Mouse (Mus musculus): Measurements from ENCODE around the gene Slc36a3. TPM values are rescaled to one million over a fixed set of nuclear protein-coding genes. Genes with fewer than 3 reads are reported as not detected.

Slc36a3 gene
- polyA plus RNA-seq, 1 experiment from 2014 or later, result not detected

DNA sequence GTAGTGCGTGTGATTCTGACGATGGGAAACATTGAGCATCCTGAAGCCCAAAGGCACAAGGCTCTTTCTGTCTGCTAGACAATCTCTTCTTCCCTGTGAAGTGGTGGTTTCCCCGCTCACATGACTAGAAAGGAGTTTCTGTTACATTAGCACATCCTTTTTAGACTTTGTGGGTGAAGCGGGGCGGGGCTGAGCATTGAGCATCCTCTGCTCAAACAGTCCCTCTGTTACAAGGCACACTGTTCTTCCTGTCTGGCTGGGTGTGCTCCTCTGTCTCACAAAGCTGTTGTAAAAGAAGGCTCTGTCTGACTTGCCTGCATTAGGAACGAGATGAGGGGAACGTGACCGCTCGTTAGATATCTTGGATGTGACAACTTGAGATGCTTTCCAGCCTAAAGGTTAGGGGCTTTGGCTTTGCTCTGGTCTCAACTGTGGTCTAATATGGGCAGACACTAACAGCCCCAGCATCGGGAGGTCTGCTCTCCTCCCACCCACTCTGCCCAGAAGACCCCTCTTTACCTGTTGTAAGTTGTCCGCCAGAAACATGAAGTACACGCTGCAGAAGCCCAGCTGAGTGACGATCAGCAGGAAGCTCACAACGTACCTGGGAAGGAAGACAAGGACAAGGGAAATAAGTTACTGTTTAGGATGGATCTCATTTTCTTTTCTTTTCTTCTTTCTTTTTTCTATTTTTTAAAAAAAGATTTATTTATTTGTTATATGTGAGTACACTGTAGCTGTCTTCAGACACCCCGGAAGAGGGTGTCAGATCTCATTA, 14.5 kb downstream of the Slc36a3 start:
- WGBS, result 72% methylated on average over 15 of the region's 15 CpGs
- Histone ChIP-seq H3K27ac (no peak overlapping the region), H3K36me3 (no peaks in the 10 kb centered on the region), H3K4me3 (no peak overlapping the region), H3K9me3 (no peaks in the 10 kb centered on the region), H3K4me1 (no peaks in the 10 kb centered on the region), H3K27me3 (ENCODE audit: insufficient read depth, poor library complexity, severe bottlenecking) (no peaks in the 10 kb centered on the region)
- DNase-seq (ENCODE audit: low spot score), result no peak

DNA sequence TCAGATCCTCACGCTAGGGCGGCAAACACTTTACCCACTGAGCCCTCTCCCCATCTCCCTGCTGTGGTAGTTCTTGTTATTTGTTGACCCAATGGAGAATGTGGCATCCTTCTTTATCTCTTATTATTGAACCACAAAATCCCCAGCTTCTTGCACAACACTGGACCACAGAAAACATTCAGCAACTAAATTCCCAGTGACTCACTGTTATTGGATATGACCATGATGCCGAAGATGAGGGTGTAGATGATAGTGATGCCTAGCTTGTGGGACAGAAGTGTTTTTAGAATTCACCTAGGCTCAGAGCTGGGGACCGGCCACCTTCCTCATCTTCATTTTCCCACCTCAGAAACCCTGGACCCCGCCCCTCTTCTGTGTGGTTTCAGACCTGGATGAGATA, 16.6 kb downstream of the Slc36a3 start:
- Histone ChIP-seq H3K4me3 (no peak overlapping the region), H3K4me1 (no peaks in the 10 kb centered on the region), H3K36me3 (no peaks in the 10 kb centered on the region), H3K27me3 (ENCODE audit: insufficient read depth, poor library complexity, severe bottlenecking) (no peaks in the 10 kb centered on the region), H3K9me3 (no peaks in the 10 kb centered on the region), H3K27ac (no peak overlapping the region)
- no peak for DNase-seq (ENCODE audit: low spot score)
- WGBS, result 87% methylated on average over 5 of the region's 5 CpGs

DNA sequence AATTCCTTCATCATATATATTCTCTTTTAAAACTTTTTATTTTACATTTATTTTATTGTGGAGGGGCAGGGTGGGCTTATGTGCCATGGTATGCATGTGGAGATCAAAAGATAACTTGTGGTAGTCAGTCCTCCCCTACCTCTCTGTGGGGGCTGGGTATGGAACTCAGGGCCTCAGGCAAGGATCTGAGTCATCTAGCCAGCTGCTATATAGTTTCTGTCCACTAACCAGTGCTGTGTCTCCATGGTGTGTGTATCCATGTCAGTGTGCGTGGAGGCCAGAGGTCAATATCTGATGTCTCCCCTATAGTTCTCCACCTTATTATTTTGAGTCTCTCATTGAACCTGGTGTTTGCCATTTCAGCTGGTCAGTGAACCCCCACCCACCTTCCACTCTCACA, 17.1 kb downstream of the Slc36a3 start:
- H3K27ac ChIP-seq, result no peak overlapping the region
- no peaks in the 10 kb centered on the region for H3K36me3 ChIP-seq
- H3K4me3 ChIP-seq, result no peak overlapping the region
- no peaks in the 10 kb centered on the region for H3K27me3 ChIP-seq (ENCODE audit: insufficient read depth, poor library complexity, severe bottlenecking)
- no peak for DNase-seq (ENCODE audit: low spot score)
- no peaks in the 10 kb centered on the region for H3K9me3 ChIP-seq
- 94% methylated on average over 1 of the region's 1 CpGs for WGBS
- H3K4me1 ChIP-seq, result no peaks in the 10 kb centered on the region

DNA sequence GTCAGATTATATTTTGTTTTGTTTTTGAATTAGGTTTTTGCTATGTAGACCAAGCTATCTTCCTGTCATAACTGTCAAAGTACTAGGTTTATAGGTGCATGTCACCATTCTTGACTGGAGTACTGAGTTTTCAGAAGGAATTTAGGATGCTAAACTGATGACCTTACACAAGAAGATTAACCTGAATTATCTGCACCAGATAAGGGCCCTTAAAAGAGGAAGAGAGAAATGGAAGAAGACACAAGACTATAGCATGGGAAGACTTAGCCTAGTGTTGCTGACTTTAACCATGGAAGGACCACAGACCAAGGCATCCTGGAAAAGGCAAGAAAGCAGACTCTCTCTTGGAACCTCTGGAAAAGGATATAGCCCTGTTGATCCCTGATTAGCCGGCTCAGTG, 18.3 kb downstream of the Slc36a3 start:
- no peaks in the 10 kb centered on the region for H3K9me3 ChIP-seq
- H3K27me3 ChIP-seq (ENCODE audit: insufficient read depth, poor library complexity, severe bottlenecking), result no peaks in the 10 kb centered on the region
- H3K4me1 ChIP-seq, result no peaks in the 10 kb centered on the region
- no peaks in the 10 kb centered on the region for H3K36me3 ChIP-seq
- WGBS, result 88% methylated on average over 1 of the region's 1 CpGs
- no peak overlapping the region for H3K27ac ChIP-seq
- DNase-seq (ENCODE audit: low spot score), result no peak
- H3K4me3 ChIP-seq, result no peak overlapping the region

DNA sequence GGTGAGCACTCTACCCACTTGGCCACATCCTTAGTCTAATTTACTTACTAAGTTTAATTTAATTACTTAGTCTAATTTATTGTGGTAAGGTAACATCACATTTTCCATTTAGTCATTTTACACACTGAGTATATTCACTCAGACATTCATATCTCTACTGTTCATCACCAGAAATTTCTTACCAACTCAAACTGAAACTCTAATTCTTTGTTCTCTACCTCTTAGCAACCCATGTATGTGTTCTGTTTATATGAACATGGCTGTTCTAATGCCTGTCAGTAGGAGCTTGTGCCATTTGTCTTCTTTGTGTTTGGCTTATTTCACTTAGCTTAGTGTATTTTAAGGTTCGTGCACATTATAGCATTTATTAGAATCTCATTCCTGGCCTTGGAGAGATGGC, 19.6 kb downstream of the Slc36a3 start:
- 84% methylated on average over 1 of the region's 1 CpGs for WGBS

DNA sequence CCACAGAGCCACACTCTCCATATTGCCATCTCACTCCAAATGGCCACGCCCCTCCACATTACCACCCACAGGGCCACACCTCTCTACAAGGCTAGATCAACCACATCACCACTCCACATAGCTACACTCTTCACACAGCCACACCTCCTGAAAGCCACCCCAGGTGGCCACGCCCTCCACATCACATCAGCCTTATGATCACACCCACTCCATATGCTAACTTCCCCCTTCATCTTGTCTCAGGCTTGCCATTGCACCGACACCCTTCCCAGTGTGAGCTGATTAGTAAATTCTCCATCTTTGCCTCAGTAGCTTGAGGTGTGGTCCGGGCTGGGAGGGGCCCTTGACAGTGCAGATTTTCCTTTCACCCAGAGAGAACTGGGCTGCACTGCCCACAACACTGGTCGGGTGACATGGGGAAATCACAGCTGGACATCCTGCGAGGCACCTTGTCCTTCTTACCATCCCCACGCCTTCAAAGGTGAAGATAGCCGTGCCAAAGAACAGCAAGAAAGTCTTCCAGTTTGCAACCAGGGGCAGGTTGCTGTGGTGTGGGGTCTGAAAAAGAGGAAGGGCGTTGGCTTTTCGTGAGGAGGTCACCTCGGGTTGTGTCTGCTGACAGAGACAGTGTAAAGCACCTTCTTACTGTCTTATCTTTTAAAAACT, 20.3 kb downstream of the Slc36a3 start:
- Histone ChIP-seq H3K27ac (no peak overlapping the region), H3K27me3 (ENCODE audit: insufficient read depth, poor library complexity, severe bottlenecking) (no peaks in the 10 kb centered on the region), H3K36me3 (no peaks in the 10 kb centered on the region), H3K4me1 (no peaks in the 10 kb centered on the region), H3K9me3 (no peaks in the 10 kb centered on the region), H3K4me3 (no peak overlapping the region)
- DNase-seq (ENCODE audit: low spot score), result no peak
- WGBS, result 82% methylated on average over 11 of the region's 11 CpGs

More for the DNA sequence above, 19.6 kb downstream of the Slc36a3 start:
- H3K4me1 ChIP-seq, result no peaks in the 10 kb centered on the region
- no peak overlapping the region for H3K27ac ChIP-seq
- H3K36me3 ChIP-seq, result no peaks in the 10 kb centered on the region
- no peak for DNase-seq (ENCODE audit: low spot score)
- H3K4me3 ChIP-seq, result no peak overlapping the region
- H3K9me3 ChIP-seq, result no peaks in the 10 kb centered on the region
- H3K27me3 ChIP-seq (ENCODE audit: insufficient read depth, poor library complexity, severe bottlenecking), result no peaks in the 10 kb centered on the region

DNA sequence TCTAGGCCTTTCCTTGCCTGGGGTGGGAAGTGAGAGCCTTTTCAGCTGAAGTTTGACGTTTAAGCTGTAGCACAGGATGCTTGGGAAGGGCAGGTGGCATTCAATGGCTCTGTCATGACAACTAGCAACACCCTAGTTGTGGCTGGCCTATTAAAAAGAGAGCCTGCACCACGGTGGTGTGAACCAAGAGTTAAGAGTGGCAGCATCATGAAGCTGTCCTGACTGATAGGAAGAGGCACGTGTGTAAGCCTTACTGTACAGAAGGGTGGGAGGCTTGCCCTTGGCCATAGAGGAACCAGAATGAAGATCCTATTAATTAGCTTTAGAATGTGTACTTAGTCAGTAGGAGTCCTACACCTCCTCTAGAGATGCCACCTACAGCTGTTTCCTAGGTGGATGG, 23.1 kb downstream of the Slc36a3 start:
- WGBS, result 78% methylated on average over 3 of the region's 3 CpGs
- H3K4me3 ChIP-seq, result no peak overlapping the region

DNA sequence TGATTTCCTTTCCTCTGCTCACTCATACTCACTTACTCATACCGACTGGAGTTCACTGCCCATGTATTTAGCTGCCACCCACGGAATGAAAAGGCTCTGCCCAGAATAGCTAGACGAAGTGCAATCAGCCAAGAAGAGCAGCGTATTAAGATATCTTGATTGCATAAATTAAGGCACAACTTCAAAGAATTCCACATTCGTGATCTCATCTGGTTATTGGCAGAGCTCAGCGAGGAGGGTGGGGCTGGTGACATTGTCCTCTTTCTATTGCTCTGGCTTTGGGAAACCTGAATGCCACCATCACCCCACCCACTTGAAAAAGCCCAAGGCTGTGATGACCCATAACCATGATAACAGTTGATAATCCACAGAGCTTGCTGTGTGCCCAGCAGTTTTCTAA, 23.6 kb downstream of the Slc36a3 start:
- WGBS, result 74% methylated on average over 6 of the region's 6 CpGs
- Histone ChIP-seq H3K36me3 (no peaks in the 10 kb centered on the region), H3K9me3 (no peaks in the 10 kb centered on the region)

More for the DNA sequence above, 23.1 kb downstream of the Slc36a3 start:
- Histone ChIP-seq H3K36me3 (no peaks in the 10 kb centered on the region), H3K27me3 (ENCODE audit: insufficient read depth, poor library complexity, severe bottlenecking) (no peaks in the 10 kb centered on the region), H3K4me1 (no peaks in the 10 kb centered on the region), H3K27ac (no peak overlapping the region), H3K9me3 (no peaks in the 10 kb centered on the region)
- no peak for DNase-seq (ENCODE audit: low spot score)

DNA sequence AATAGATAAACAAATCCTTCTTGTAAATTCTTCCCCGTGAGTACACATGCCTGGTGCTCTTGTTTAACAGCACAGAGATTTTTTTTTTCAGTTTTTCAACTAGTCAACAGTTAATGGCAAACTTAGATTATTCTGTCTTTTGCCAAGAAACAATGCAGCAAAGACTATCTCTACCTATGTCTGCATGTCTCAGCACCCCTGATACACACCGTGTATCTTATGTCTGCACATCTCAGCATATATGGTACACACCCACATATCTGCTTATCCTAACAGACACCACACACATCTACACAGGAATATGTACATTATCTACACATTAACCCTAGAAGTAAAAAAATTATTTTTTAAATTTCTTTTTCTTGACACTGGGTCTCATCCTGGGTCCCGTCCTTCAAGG, 24.8 kb downstream of the Slc36a3 start:
- Histone ChIP-seq H3K36me3 (no peaks in the 10 kb centered on the region), H3K27ac (no peak overlapping the region), H3K27me3 (ENCODE audit: insufficient read depth, poor library complexity, severe bottlenecking) (no peaks in the 10 kb centered on the region), H3K4me3 (no peak overlapping the region), H3K4me1 (no peaks in the 10 kb centered on the region), H3K9me3 (no peaks in the 10 kb centered on the region)
- WGBS, result 76% methylated on average over 3 of the region's 3 CpGs
- no peak for DNase-seq (ENCODE audit: low spot score)

More for the DNA sequence above, 23.6 kb downstream of the Slc36a3 start:
- DNase-seq (ENCODE audit: low spot score), result no peak
- Histone ChIP-seq H3K4me3 (no peak overlapping the region), H3K27me3 (ENCODE audit: insufficient read depth, poor library complexity, severe bottlenecking) (no peaks in the 10 kb centered on the region), H3K27ac (no peak overlapping the region), H3K4me1 (no peaks in the 10 kb centered on the region)

DNA sequence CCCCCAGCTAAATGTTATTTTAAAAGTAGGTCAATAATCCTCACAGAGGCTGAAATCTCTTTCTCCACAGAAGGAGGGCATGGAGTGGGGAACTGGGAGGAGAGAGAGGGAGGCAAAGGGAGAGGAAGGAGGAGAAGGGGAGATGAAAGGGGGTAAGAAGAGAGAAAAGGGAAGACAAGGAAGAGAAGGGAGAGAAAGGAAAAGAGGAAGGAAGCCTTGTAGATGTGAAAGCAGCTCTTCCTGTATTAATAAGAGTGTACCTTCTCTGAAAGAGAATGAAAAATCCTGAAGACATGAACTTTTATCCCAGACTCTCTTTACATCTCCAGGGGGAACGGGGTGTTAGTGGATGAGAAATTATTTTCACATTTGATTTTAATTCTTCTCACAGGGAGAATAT, 30.1 kb downstream of the Slc36a3 start:
- peaks cover 3% of the 10 kb centered on the region; the same call in 1 of the 2 replicates for H3K36me3 ChIP-seq
- DNase-seq (ENCODE audit: low spot score), result no peak
- H3K9me3 ChIP-seq, result no peaks in the 10 kb centered on the region
- H3K4me1 ChIP-seq, result peaks cover 6% of the 10 kb centered on the region
- WGBS, result 78% methylated on average over 1 of the region's 1 CpGs
- H3K4me3 ChIP-seq, result no peak overlapping the region
- no peaks in the 10 kb centered on the region for H3K27me3 ChIP-seq (ENCODE audit: insufficient read depth, poor library complexity, severe bottlenecking)
- H3K27ac ChIP-seq, result no peak overlapping the region

DNA sequence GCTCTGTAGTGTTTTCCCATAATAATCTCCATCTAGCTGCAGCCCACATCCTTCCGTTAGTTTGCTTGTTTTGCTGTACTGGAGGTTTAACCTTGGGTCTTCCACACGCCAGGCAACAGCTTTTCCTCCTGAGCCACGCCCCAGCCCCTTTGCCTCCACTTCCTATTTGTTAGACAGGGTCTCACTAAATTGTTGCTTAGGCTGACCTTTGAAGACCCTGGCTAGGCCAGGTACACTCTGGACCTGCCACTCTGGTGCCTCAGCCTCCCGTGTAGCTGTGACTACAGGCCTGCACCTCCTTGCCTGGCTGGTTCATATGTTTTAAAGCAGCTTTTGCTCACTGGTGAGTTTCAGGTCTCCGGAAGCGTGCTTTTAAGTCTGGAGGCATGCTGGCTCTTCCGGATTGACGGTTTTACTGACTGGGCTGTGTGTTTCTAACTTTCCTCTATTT, 30.7 kb downstream of the Slc36a3 start:
- no peak for DNase-seq (ENCODE audit: low spot score)
- 0 out of 2 replicates have a peak overlapping the region, but pooled peaks have one; percentile 1 for H3K27ac ChIP-seq
- 79% methylated on average over 8 of the region's 8 CpGs for WGBS

DNA sequence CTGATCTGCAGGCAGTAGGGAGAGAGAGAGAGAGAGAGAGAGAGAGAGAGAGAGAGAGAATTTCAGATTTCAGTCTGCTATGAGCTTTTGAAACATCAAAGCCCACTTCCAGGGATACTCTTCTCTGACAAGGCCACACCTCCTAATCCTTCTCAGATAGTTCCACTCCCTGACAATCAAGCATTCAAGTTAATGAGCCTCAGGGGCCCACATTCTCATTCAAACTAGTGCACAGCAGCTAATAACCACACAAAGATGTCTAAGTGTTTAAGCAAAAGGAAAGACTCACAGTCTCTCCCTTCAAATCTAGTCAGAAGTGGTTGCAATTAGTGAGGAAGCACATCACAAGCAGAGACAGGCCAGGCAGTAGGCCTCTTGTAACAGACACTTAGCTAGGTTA, 31.2 kb downstream of the Slc36a3 start:
- no peaks in the 10 kb centered on the region for H3K27me3 ChIP-seq (ENCODE audit: insufficient read depth, poor library complexity, severe bottlenecking)
- no peak for DNase-seq (ENCODE audit: low spot score)
- no peaks in the 10 kb centered on the region for H3K9me3 ChIP-seq
- H3K4me3 ChIP-seq, result no peak overlapping the region
- peaks cover 6% of the 10 kb centered on the region for H3K4me1 ChIP-seq
- H3K27ac ChIP-seq, result 0 out of 2 replicates have a peak overlapping the region, but pooled peaks have one; percentile 1
- peaks cover 3% of the 10 kb centered on the region; the same call in 1 of the 2 replicates for H3K36me3 ChIP-seq

More for the DNA sequence above, 30.7 kb downstream of the Slc36a3 start:
- peaks cover 6% of the 10 kb centered on the region for H3K4me1 ChIP-seq
- no peaks in the 10 kb centered on the region for H3K27me3 ChIP-seq (ENCODE audit: insufficient read depth, poor library complexity, severe bottlenecking)
- no peaks in the 10 kb centered on the region for H3K9me3 ChIP-seq
- no peak overlapping the region for H3K4me3 ChIP-seq
- peaks cover 3% of the 10 kb centered on the region; the same call in 1 of the 2 replicates for H3K36me3 ChIP-seq

DNA sequence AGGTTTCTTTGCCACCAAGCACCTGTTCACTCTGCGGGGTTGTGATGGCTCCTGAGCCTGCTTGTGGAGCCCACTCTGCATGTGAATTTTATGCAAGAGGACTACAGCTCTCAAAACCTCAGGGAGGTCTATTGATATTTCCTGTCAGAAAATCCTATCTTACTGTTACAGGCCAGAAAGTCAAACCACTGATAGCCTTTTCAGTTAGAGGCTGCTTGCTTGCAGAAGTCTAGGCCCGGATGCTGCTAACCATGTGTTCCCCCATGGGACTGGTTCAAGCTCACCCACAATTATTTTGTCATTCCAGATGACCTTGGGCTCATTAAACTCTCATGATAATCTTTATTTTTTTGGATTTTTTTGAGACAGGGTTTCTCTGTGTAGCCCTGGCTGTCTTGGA, 34.5 kb downstream of the Slc36a3 start:
- peaks cover 20% of the 10 kb centered on the region for H3K4me1 ChIP-seq
- WGBS, result 78% methylated on average over 2 of the region's 2 CpGs

More for the DNA sequence above, 34.5 kb downstream of the Slc36a3 start:
- Histone ChIP-seq H3K9me3 (no peaks in the 10 kb centered on the region), H3K4me3 (no peak overlapping the region), H3K27me3 (ENCODE audit: insufficient read depth, poor library complexity, severe bottlenecking) (no peaks in the 10 kb centered on the region), H3K36me3 (peaks cover 3% of the 10 kb centered on the region; the same call in 1 of the 2 replicates), H3K27ac (no peak overlapping the region)
- DNase-seq (ENCODE audit: low spot score), result no peak

Data from heart, embryonic 10.5 days (tissue).